Mouse (Mus musculus) brain, embryonic 14.5 days (tissue): ENCODE data around the gene Thada.

ENCODE experiments used
- CTCF ChIP-seq: fragments of 200-500 bp; IDR thresholded peaks from 2 replicates; pipeline ENCODE4 v1.5.1; 2012; ENCODE audit warnings: inconsistent platforms, mild to moderate bottlenecking, moderate library complexity, borderline replicate concordance; ENCODE audit not compliant: insufficient read depth, insufficient read length; ENCODE audit errors: extremely low read depth
- POLR2A ChIP-seq: fragments of 200-500 bp; IDR thresholded peaks from 2 replicates; pipeline ENCODE4 v1.6.1; 2012; ENCODE audit warnings: mild to moderate bottlenecking, inconsistent platforms, borderline replicate concordance; ENCODE audit not compliant: poor library complexity, insufficient read depth, insufficient read length, severe bottlenecking; ENCODE audit errors: extremely low read depth

GRCm38 (mm10) chr17:84176446-84176845 lies 289.6 kb downstream of the Thada start:
- TF ChIP-seq CTCF (no peak), POLR2A (no peak)
